In the genomic region with DNA sequence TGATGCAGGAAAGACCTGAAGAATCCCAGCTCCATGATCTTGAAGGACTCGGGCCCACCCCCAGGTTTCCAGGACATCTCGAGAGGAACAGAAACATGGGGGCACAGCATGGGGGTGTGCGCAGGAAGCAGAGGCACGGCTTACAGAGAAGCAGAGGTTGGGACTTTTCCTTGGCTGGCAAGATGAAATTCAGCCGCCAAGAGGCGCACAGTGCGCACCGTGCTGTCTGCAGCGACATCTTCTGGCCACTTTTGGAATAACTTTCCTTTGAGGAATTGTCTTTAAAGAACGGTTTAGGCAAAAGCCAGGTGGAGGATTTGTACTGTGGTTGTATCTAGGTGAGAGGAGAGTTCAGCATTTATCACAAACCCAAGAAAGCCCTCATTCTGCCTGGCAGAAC, we compare ENCODE assay signal across 8 mouse cellular contexts. TPM values are rescaled to one million over a fixed set of nuclear protein-coding genes. Genes with fewer than 3 reads are reported as not detected.
A peak's percentile ranks its signal among the peaks of the same experiment; 100 is the strongest.
DNase-seq lines count a peak whose midpoint lies in the region; ATAC-seq and TF ChIP-seq lines count a peak whose summit lies in the region.

No protein-coding gene starts in this region.

- no peak overlapping the region for H3K4me3 ChIP-seq in hindbrain, postnatal 0 days (ENCODE audit: low read length)
- no peak overlapping the region for H3K4me3 ChIP-seq in left cerebral cortex, adult 2 months
- peak overlapping the region; percentile 76 for H3K4me3 ChIP-seq in megakaryocyte, embryonic 14.5 days (replicated peaks)

- peak; percentile 97 for TF ChIP-seq CTCF in hindbrain, postnatal 0 days (IDR thresholded peaks at IDR 0.05; ENCODE audit: low read depth)
- peak; percentile 98 for TF ChIP-seq CTCF in left cerebral cortex, adult 2 months (IDR thresholded peaks at IDR 0.05)

- 1% methylated on average over 10 of the region's 10 CpGs for WGBS in hindbrain, postnatal 0 days

- DNase-seq in adipocyte (ENCODE audit: low spot score) = peak; percentile 81
- peak; percentile 92 to 93 for DNase-seq in cerebellum, postnatal 14 days
- peak; percentile 41 to 78 for DNase-seq in frontal cortex, postnatal 14 days (ENCODE audit: low spot score in 2 of 2)
- DNase-seq in hindbrain, postnatal 0 days (ENCODE audit: low spot score) = peak; percentile 92
- DNase-seq in left cerebral cortex, adult 2 months (ENCODE audit: extremely low spot score in 1 of 2, low spot score in 2 of 2) = peak; percentile 80 to 81
- peak; percentile 72 for DNase-seq in right cerebral cortex, postnatal 14 days
- DNase-seq in yolk sac, embryonic 10.5 days (ENCODE audit: low spot score) = peak; percentile 73

- no peak overlapping the region for H3K9ac ChIP-seq in hindbrain, postnatal 0 days (replicated peaks; ENCODE audit: low read length)

- H3K9me3 ChIP-seq in hindbrain, postnatal 0 days (ENCODE audit: low read length) = no peaks in the 10 kb centered on the region
- H3K9me3 ChIP-seq in megakaryocyte, embryonic 14.5 days = no peaks in the 10 kb centered on the region

- H3K4me2 ChIP-seq in hindbrain, postnatal 0 days (ENCODE audit: low read depth, low read length) = 0 out of 2 replicates have a peak overlapping the region, but pooled peaks have one; percentile 25

- no peaks in the 10 kb centered on the region for H3K36me3 ChIP-seq in hindbrain, postnatal 0 days (ENCODE audit: insufficient read depth, low read length)
- no peaks in the 10 kb centered on the region for H3K36me3 ChIP-seq in megakaryocyte, embryonic 14.5 days (replicated peaks; ENCODE audit: low read length)

- intact Hi-C loops in left cerebral cortex, adult 2 months (cut with DNase I) = loop anchor here (1.0 to 10.0 kb wide), 4 partner anchors 127 to 336 kb away; a partner anchor contains a TSS

- 0 out of 2 replicates have a peak, but pooled peaks cover 3% of the 10 kb centered on the region for H3K4me1 ChIP-seq in hindbrain, postnatal 0 days (ENCODE audit: insufficient read depth, low read length)
- H3K4me1 ChIP-seq in megakaryocyte, embryonic 14.5 days = peaks cover 38% of the 10 kb centered on the region

- ATAC-seq in hindbrain, postnatal 0 days = peak; percentile 84

- no peak overlapping the region for H3K27ac ChIP-seq in hindbrain, postnatal 0 days
- H3K27ac ChIP-seq in left cerebral cortex, adult 2 months = no peak overlapping the region

- no peaks in the 10 kb centered on the region for H3K27me3 ChIP-seq in hindbrain, postnatal 0 days (ENCODE audit: insufficient read depth, low read length)
- peaks cover 16% of the 10 kb centered on the region for H3K27me3 ChIP-seq in megakaryocyte, embryonic 14.5 days (replicated peaks)

RNA-seq across cellular contexts. Expression of a gene that starts 6.6 kb away (rescaled TPM):
- total RNA-seq in hindbrain, postnatal 0 days (2014; rRNA removed) = 52.4 and 79.0 TPM in 2 replicates
- 81.5 and 86.6 TPM in 2 replicates for polyA plus RNA-seq in hindbrain, postnatal 0 days (2015; fragmentation: Nextera tagmentation; extraction: Ambion mirVana)
- total RNA-seq in left cerebral cortex, adult 2 months (2021) = 10 to 100 TPM; 33.3 to 53.1 TPM
- 59.9 and 92.2 TPM in 2 replicates for polyA plus RNA-seq in megakaryocyte, embryonic 14.5 days (2012; ENCODE audit: insufficient read depth, low replicate concordance)
